Mouse (Mus musculus) bone marrow macrophage, adult 2 months (primary cell): ENCODE results near the gene Bglap3. TPM values are rescaled to one million over a fixed set of nuclear protein-coding genes. Genes with fewer than 3 reads are reported as not detected.
"Not testable (repeated sequence)": the region's sequence is repeated elsewhere in the genome, so short reads cannot be mapped to it uniquely, and the experiment has no call there.

ENCODE experiments used
- H3K27ac ChIP-seq: 2 replicates; pipeline ENCODE4 v1.5.1; 2012; ENCODE audit warnings: low read depth, low read length; ENCODE audit not compliant: insufficient read depth
- H3K4me1 ChIP-seq: 2 replicates; pipeline ENCODE4 v1.6.1; 2012; ENCODE audit warnings: low read length; ENCODE audit not compliant: control insufficient read depth, insufficient read depth
- H3K4me3 ChIP-seq: 2 replicates; pipeline ENCODE4 v1.5.1; 2012; ENCODE audit warnings: mild to moderate bottlenecking, low read length, moderate library complexity; ENCODE audit not compliant: insufficient read depth
- CTCF ChIP-seq: IDR thresholded peaks from 2 replicates; pipeline ENCODE4 v1.5.1; 2012; ENCODE audit warnings: low read depth, mild to moderate bottlenecking, low read length, moderate library complexity
- POLR2A ChIP-seq: IDR thresholded peaks from 2 replicates; pipeline ENCODE4 v1.6.1; 2012; ENCODE audit warnings: mild to moderate bottlenecking, low read depth, low read length, borderline replicate concordance
- polyA plus RNA-seq: library from polyadenylated mRNA; stranded (reverse); fragments of >200 nt; gene quantifications from 2 replicates; pipeline ENCODE4 v1.2.4, GENCODE M21; 2012; ENCODE audit not compliant: missing spikeins, insufficient read depth, insufficient read length

Bglap3 gene
- polyA plus RNA-seq, 1 experiment = not detected

GRCm38 (mm10) chr3:88367517-88367916 is 5.0 kb downstream of the Bglap3 start:
- not testable (repeated sequence) for H3K27ac ChIP-seq, H3K4me3 ChIP-seq, H3K4me1 ChIP-seq

- H3K4me3 ChIP-seq, H3K27ac ChIP-seq, H3K4me1 ChIP-seq: not testable (repeated sequence)
These were observed 5.6 kb downstream of the Bglap3 start for GRCm38 (mm10) chr3:88366830-88367428.

GRCm38 (mm10) chr3:88365705-88366361 is 6.7 kb downstream of the Bglap3 start:
- Histone ChIP-seq H3K4me3 (no peak overlapping the region), H3K27ac (no peak overlapping the region), H3K4me1 (no peaks in the 10 kb centered on the region)
- TF ChIP-seq POLR2A = no peak
- TF ChIP-seq CTCF = no peak

GRCm38 (mm10) chr3:88364337-88364736 is 8.2 kb downstream of the Bglap3 start, which contains the start of gene Paqr6:
Gene Paqr6, plus strand, starts transcription at chr3:88364584.
- Histone ChIP-seq H3K4me1 (no peaks in the 10 kb centered on the region), H3K4me3 (no peak within 1 kb of the TSS), H3K27ac (no peak within 1 kb of the TSS)
- TF ChIP-seq CTCF (no peak), POLR2A (no peak)

GRCm38 (mm10) chr3:88363700-88364099 is 8.8 kb downstream of the Bglap3 start:
- Histone ChIP-seq H3K4me1 (no peaks in the 10 kb centered on the region), H3K4me3 (no peak overlapping the region), H3K27ac (no peak overlapping the region)
- TF ChIP-seq CTCF (no peak), POLR2A (no peak)

GRCm38 (mm10) chr3:88361612-88362313 is 10.8 kb downstream of the Bglap3 start:
- H3K4me1 ChIP-seq = no peaks in the 10 kb centered on the region
- no peak overlapping the region for H3K27ac ChIP-seq

GRCm38 (mm10) chr3:88361096-88361495 is 11.4 kb downstream of the Bglap3 start:
- H3K4me1 ChIP-seq = no peaks in the 10 kb centered on the region
- TF ChIP-seq POLR2A (no peak), CTCF (no peak)

More at GRCm38 (mm10) chr3:88361612-88362313, 10.8 kb downstream of the Bglap3 start:
- TF ChIP-seq CTCF (no peak), POLR2A (no peak)
- H3K4me3 ChIP-seq = no peak overlapping the region

GRCm38 (mm10) chr3:88359989-88360388 is 12.6 kb downstream of the Bglap3 start:
- H3K4me1 ChIP-seq = no peaks in the 10 kb centered on the region
- H3K4me3 ChIP-seq = no peak overlapping the region
- no peak for TF ChIP-seq POLR2A
- TF ChIP-seq CTCF = no peak
- H3K27ac ChIP-seq = no peak overlapping the region

More at GRCm38 (mm10) chr3:88361096-88361495, 11.4 kb downstream of the Bglap3 start:
- Histone ChIP-seq H3K27ac (no peak overlapping the region), H3K4me3 (no peak overlapping the region)

GRCm38 (mm10) chr3:88359584-88359983 is 13.0 kb downstream of the Bglap3 start:
- no peak overlapping the region for H3K4me3 ChIP-seq
- H3K27ac ChIP-seq = no peak overlapping the region
- H3K4me1 ChIP-seq = no peaks in the 10 kb centered on the region
- no peak for TF ChIP-seq POLR2A
- TF ChIP-seq CTCF = no peak
